Mouse (Mus musculus) hindbrain, embryonic 14.5 days (tissue): ENCODE measurements around the gene Endou. TPM values are rescaled to one million over a fixed set of nuclear protein-coding genes. Genes with fewer than 3 reads are reported as not detected.

Experiments used
- ATAC-seq: fragments of 200-750 bp; cut with Nextera tagmentation; 2 replicates; pipeline ENCODE4 v1.8.0; 2017; ENCODE audit warnings: moderate number of reproducible peaks, mild to moderate bottlenecking, moderate TSS enrichment, moderate library complexity; ENCODE audit not compliant: low FRiP score
- DNase-seq: peaks from one replicate; pipeline ENCODE4 v3.0.0-alpha.2; 2015; ENCODE audit warnings: low spot score
- H3K27ac ChIP-seq: fragments of 300-500 bp; sonication (generic); 2 replicates; pipeline ENCODE4 v1.5.1; 2014; ENCODE audit warnings: mild to moderate bottlenecking, moderate library complexity
- H3K27me3 ChIP-seq: fragments of 300-500 bp; sonication (generic); 2 replicates; pipeline ENCODE4 v1.6.1; 2014; ENCODE audit warnings: mild to moderate bottlenecking, low read length, mixed read lengths; ENCODE audit not compliant: control insufficient read depth, insufficient read depth
- H3K36me3 ChIP-seq: fragments of 300-500 bp; sonication (generic); replicated peaks from 2 replicates; pipeline ENCODE4 v1.6.1; 2014; ENCODE audit not compliant: control insufficient read depth, insufficient read depth
- H3K4me1 ChIP-seq: fragments of 300-500 bp; sonication (generic); replicated peaks from 2 replicates; pipeline ENCODE4 v1.6.1; 2014; ENCODE audit warnings: antibody characterized with exemption, low read length, mixed read lengths; ENCODE audit not compliant: control insufficient read depth, insufficient read depth
- H3K4me2 ChIP-seq: fragments of 300-500 bp; sonication (generic); replicated peaks from 2 replicates; pipeline ENCODE4 v1.6.1; 2014; ENCODE audit warnings: mild to moderate bottlenecking, moderate library complexity
- H3K4me3 ChIP-seq: fragments of 300-500 bp; sonication (generic); replicated peaks from 2 replicates; pipeline ENCODE4 v1.5.1; 2014; ENCODE audit warnings: mild to moderate bottlenecking, low read length
- H3K9ac ChIP-seq: fragments of 300-500 bp; sonication (generic); 2 replicates; pipeline ENCODE4 v1.6.1; 2014
- H3K9me3 ChIP-seq: fragments of 300-500 bp; sonication (generic); 2 replicates; pipeline ENCODE4 v1.6.1; 2016; ENCODE audit warnings: low read length; ENCODE audit not compliant: control insufficient read depth
- WGBS: fragments of 180-500 bp; shearing (Covaris S2); extraction: QIAGEN DNeasy Blood & Tissue Kit; methylation state at CpG from one replicate; pipeline ENCODE4 v1.1.7; 2014; 5-methylcytosine and 5-hydroxymethylcytosine counted together
- polyA plus RNA-seq: library from polyadenylated mRNA; unstranded; fragments of >200 nt; fragmentation: Nextera tagmentation; extraction: Ambion mirVana; gene quantifications from 2 replicates; pipeline ENCODE4 v1.2.1, GENCODE M21; 2014

The Endou gene
- polyA plus RNA-seq, 1 experiment from 2014 or later = 0.31 TPM

DNA sequence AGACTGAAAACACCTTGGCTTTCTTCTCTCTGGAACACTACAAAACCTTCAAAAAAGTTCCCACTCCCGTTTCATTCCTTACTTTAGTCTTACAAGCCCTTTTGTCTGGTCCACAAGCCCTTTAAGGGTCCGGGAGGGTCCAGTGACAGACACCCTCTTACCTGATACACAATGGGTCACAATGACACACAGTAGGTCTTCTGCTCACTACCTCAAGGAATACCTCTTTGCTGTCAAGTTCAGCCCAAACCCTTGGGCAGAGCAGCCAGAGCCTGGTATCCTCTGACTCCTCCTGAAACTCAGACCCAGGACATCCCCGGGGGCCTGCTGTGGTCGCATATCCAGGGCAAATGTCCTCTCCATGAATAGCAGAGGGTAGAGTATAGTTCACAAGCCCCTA, 17.8 kb upstream of the Endou start:
- 87% methylated on average over 4 of the region's 4 CpGs for WGBS
- H3K4me2 ChIP-seq = no peak overlapping the region
- no peaks in the 10 kb centered on the region for H3K36me3 ChIP-seq
- no peak for DNase-seq
- peaks cover 23% of the 10 kb centered on the region for H3K4me1 ChIP-seq
- no peaks in the 10 kb centered on the region for H3K9me3 ChIP-seq
- no peak overlapping the region for H3K27ac ChIP-seq
- no peak overlapping the region for H3K4me3 ChIP-seq
- H3K9ac ChIP-seq = no peak overlapping the region
- no peak for ATAC-seq
- no peaks in the 10 kb centered on the region for H3K27me3 ChIP-seq

DNA sequence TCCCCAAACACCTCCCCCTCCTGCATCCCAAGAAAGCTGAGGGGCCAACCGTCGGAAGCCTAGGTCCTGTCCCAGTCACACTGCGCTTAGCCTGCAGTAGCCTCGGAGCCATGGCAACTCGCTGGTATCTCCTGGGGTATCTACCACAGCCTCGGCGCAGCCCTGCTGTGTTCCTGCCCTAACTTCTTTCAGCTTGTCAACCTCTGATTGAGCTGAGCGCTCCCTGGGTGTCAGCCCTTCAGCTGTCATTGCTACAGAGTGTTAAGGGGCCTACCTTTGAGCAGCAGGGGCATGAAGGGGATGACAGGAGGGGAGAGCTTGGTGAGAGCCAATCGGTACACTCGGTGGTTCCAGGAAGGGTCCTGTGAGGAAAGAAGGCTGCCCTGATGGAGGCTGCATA, 17.2 kb upstream of the Endou start:
- ATAC-seq = no peak
- no peak overlapping the region for H3K4me2 ChIP-seq
- WGBS = 11% methylated on average over 10 of the region's 10 CpGs
- H3K4me1 ChIP-seq = peaks cover 23% of the 10 kb centered on the region
- DNase-seq = no peak
- H3K27me3 ChIP-seq = no peaks in the 10 kb centered on the region
- no peak overlapping the region for H3K27ac ChIP-seq
- H3K9me3 ChIP-seq = no peaks in the 10 kb centered on the region
- H3K4me3 ChIP-seq = no peak overlapping the region
- H3K36me3 ChIP-seq = no peaks in the 10 kb centered on the region
- no peak overlapping the region for H3K9ac ChIP-seq

DNA sequence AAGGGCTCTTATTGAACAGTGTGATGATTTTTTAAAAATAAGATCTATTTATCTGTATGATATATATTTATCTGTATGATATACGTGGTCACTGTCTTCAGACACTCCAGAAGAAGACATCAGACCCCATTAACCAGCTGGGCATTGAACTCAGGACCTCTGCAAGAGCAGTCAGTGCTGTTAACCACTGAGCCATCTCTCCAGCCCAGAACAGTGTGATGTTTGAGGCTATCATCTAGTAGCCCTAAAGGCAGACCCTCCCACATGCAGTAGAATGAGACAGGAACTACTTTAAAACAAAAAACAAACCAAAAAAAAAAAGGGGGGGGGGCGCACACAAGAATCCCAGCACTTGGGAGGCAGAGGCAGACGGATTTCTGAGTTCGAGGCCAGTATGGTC, 16.3 kb upstream of the Endou start:
- H3K9me3 ChIP-seq = no peaks in the 10 kb centered on the region
- ATAC-seq (no peak), DNase-seq (no peak)
- 91% methylated on average over 4 of the region's 4 CpGs for WGBS
- H3K4me3 ChIP-seq = no peak overlapping the region
- no peak overlapping the region for H3K9ac ChIP-seq
- H3K4me1 ChIP-seq = peaks cover 23% of the 10 kb centered on the region
- no peak overlapping the region for H3K4me2 ChIP-seq
- H3K27me3 ChIP-seq = no peaks in the 10 kb centered on the region
- H3K27ac ChIP-seq = no peak overlapping the region
- H3K36me3 ChIP-seq = no peaks in the 10 kb centered on the region

DNA sequence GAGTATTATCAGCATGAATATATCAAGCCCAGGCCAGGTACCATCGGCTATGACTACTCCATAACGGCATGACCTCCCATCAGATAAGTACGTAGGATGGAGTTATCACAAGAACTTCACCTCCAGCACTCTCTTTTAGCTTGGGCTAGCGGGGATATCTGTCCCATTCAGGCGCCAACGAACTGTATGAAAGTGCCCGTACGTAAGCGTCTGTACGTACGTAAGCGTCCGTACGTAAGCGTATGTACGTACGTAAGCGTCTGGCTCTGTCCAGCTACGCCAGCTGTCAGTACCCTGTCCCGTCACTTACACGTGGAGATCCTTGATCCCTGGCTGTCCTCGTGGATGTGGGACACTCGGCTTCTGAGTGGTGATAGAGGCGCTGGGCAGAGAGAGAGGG, 15.6 kb upstream of the Endou start:
- ATAC-seq (no peak), DNase-seq (no peak)
- Histone ChIP-seq H3K4me2 (no peak overlapping the region), H3K4me1 (peaks cover 27% of the 10 kb centered on the region), H3K4me3 (no peak overlapping the region), H3K9ac (no peak overlapping the region), H3K36me3 (no peaks in the 10 kb centered on the region), H3K27ac (no peak overlapping the region), H3K9me3 (no peaks in the 10 kb centered on the region), H3K27me3 (no peaks in the 10 kb centered on the region)
- WGBS = 95% methylated on average over 24 of the region's 24 CpGs

DNA sequence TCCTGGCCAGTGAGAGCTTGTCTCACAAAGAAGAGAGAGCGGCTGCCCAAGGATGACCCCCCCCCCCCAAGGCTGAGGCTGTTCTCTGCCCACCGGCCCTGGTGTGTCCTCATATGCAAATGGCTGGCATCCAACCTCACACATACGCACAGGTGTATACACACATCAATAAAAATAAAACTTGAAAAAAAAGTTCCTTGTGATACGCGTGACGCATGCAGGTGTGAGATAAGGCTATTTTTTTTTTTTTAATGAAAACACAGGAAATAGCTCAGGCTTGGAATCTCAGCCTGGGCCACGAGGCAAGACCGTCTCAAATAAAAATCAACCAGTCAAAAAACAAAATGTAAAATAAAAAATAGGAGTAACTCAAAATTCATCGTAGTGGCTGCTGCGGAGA, 15.1 kb upstream of the Endou start:
- H3K27ac ChIP-seq = no peak overlapping the region
- WGBS = 93% methylated on average over 10 of the region's 10 CpGs
- no peak overlapping the region for H3K4me2 ChIP-seq
- H3K4me1 ChIP-seq = peaks cover 27% of the 10 kb centered on the region
- no peak for ATAC-seq
- H3K36me3 ChIP-seq = no peaks in the 10 kb centered on the region
- H3K9me3 ChIP-seq = no peaks in the 10 kb centered on the region
- no peak for DNase-seq
- H3K4me3 ChIP-seq = no peak overlapping the region
- H3K27me3 ChIP-seq = no peaks in the 10 kb centered on the region
- H3K9ac ChIP-seq = no peak overlapping the region

DNA sequence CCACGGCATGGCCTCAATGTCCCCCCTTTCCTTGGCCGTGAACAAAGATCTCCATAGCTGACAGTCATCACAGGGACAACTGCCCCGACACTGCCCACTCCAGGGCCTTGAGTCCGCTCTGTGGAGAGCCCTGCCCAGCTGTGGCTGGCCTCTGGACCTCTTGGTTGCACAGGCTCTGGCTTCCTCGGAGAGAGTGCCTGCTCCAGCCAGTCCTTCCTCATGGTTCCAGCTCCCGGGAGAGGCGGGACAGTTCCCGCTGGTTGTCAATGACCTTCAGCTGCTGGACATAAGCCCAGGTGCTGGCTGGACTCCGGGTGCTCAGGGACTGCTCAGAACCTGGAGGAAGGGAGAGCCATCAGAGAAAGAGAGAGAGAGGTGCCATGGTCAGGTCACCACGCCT, 14.2 kb upstream of the Endou start:
- no peak for ATAC-seq
- Histone ChIP-seq H3K9ac (no peak overlapping the region; the same call in 1 of the 2 replicates), H3K27ac (peak overlapping the region; percentile 14; the same call in 1 of the 2 replicates), H3K4me2 (no peak overlapping the region), H3K27me3 (no peaks in the 10 kb centered on the region), H3K4me1 (peaks cover 19% of the 10 kb centered on the region), H3K36me3 (no peaks in the 10 kb centered on the region), H3K4me3 (no peak overlapping the region), H3K9me3 (no peaks in the 10 kb centered on the region)
- WGBS = 76% methylated on average over 10 of the region's 10 CpGs
- no peak for DNase-seq

DNA sequence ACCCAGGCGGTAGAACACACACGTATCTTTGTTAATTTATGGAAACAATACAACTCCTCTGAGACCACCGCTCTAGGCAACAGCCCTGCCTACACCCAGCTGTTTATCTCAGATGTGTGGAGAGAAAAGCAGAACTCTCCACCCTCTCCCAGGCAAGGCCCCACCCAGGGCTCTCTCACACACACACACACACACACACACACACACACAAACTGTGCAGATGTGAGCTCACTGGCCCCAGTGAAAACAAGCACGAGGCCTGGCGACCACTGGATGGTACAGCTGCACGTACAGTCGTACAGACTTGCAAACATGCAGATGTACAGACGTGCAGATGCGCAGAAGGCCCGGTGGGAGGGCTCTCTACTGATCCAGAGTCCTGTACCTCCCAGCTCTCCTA, 13.8 kb upstream of the Endou start:
- peak; percentile 43; the same call in 1 of the 2 replicates for ATAC-seq
- peaks cover 15% of the 10 kb centered on the region; the same call in 1 of the 2 replicates for H3K4me1 ChIP-seq
- no peaks in the 10 kb centered on the region for H3K36me3 ChIP-seq
- no peak overlapping the region for H3K9ac ChIP-seq
- peak overlapping the region; percentile 14; the same call in 1 of the 2 replicates for H3K27ac ChIP-seq
- DNase-seq = no peak
- H3K4me2 ChIP-seq = no peak overlapping the region
- H3K4me3 ChIP-seq = no peak overlapping the region
- H3K9me3 ChIP-seq = no peaks in the 10 kb centered on the region
- WGBS = 54% methylated on average over 10 of the region's 10 CpGs
- no peaks in the 10 kb centered on the region for H3K27me3 ChIP-seq

DNA sequence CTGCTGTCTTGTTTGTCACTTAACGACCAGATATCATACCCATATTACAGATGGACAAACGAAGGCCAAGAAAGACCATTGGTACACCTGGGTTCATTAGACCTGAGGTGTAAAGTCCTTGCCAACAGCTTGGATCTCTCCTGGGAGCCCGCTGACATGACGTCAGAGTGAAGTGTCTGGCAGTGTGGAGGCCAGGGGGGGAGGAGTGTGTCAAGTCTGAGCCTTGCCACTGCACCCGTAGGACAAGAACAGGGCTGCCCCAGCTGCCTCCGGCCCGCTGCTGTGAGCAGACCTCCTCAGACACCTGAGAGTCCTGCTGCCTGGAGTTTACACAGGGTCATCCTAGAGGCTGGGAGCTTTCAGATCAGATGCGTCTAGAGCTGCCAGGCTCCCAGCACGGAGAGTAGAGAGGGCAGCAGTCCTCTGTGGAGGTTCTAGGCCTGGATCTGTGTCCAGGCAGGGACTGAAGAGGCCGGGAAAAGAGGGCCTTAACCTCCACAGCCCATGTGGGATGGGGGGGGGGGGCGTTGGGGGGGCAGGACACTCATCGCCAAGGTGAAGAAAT, 12.9 kb upstream of the Endou start:
- Histone ChIP-seq H3K9ac (no peak overlapping the region), H3K4me2 (no peak overlapping the region), H3K27ac (no peak overlapping the region), H3K9me3 (no peaks in the 10 kb centered on the region), H3K4me3 (no peak overlapping the region), H3K36me3 (no peaks in the 10 kb centered on the region), H3K4me1 (peaks cover 15% of the 10 kb centered on the region; the same call in 1 of the 2 replicates), H3K27me3 (no peaks in the 10 kb centered on the region)
- no peak for ATAC-seq
- DNase-seq = no peak
- 70% methylated on average over 11 of the region's 12 CpGs for WGBS

DNA sequence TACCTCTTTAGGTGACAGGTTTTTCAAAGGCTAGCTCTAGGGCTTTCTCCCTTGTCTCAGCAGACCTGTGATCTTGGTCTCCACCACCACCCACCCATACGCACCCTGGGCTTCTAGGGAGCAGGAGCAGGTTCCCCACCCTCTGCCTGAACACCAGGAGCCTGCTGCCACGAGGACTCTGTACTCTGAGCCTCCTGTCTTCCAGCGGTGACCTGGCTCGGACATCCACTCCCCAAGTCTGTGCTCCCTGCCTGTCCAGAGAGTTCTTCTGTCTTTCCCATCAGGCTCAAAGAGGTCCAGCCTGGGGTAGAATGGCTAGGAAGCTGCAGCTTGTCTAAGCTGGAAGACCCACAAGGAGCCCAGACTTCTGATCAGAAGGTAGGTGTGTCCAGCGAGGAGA, 12.1 kb upstream of the Endou start:
- Histone ChIP-seq H3K36me3 (no peaks in the 10 kb centered on the region), H3K4me2 (no peak overlapping the region), H3K4me3 (no peak overlapping the region), H3K9me3 (no peaks in the 10 kb centered on the region), H3K27me3 (no peaks in the 10 kb centered on the region), H3K9ac (no peak overlapping the region), H3K4me1 (peaks cover 15% of the 10 kb centered on the region; the same call in 1 of the 2 replicates), H3K27ac (no peak overlapping the region)
- ATAC-seq (no peak), DNase-seq (no peak)
- WGBS = 88% methylated on average over 5 of the region's 5 CpGs

DNA sequence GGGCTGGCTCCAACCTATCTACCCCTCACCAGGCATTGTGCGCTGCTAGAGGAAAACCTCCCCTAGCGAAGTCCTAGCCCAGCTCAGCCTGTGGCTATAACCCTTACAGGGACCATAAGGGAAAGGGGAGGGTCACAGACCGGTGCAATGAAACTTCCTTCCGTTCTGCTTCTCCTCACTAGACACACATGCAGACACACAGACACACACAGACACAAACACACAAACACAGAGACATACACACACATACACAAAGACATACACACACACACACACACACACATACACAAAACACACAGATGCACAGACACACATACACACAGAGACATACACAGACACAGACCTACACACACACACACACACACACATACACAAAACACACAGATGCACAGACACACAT, 11.5 kb upstream of the Endou start:
- DNase-seq (no peak), ATAC-seq (no peak)
- no peak overlapping the region for H3K4me3 ChIP-seq
- no peak overlapping the region for H3K9ac ChIP-seq
- peak overlapping the region; percentile 32; the same call in 1 of the 2 replicates for H3K27ac ChIP-seq
- H3K27me3 ChIP-seq = no peaks in the 10 kb centered on the region
- H3K4me1 ChIP-seq = peaks cover 15% of the 10 kb centered on the region; the same call in 1 of the 2 replicates
- H3K9me3 ChIP-seq = no peaks in the 10 kb centered on the region
- 76% methylated on average over 4 of the region's 4 CpGs for WGBS
- H3K36me3 ChIP-seq = no peaks in the 10 kb centered on the region
- H3K4me2 ChIP-seq = no peak overlapping the region
